Mouse (Mus musculus) erythroblast, embryonic 14.5 days (primary cell): ENCODE data around the gene Rcan3.

Source experiments
- GATA1 ChIP-seq: IDR thresholded peaks from 2 replicates; pipeline ENCODE4 v1.6.1; 2012; ENCODE audit warnings: low read length, inconsistent platforms, mixed read lengths
- TAL1 ChIP-seq: IDR thresholded peaks from 3 replicates; pipeline ENCODE4 v1.6.1; 2012; ENCODE audit warnings: low read length, inconsistent platforms, mixed read lengths

- TF ChIP-seq TAL1 (no peak), GATA1 (no peak)
These were observed 37.4 kb downstream of the Rcan3 start for GRCm38 (mm10) chr4:135396303-135396702.
